Comparison of ENCODE assay signal across 23 mouse cellular contexts in genomic region chr12:98932441-98932840, GRCm38 (mm10).
"Had no signal": no experiment of that assay in that cellular context is flagged by ENCODE, and none has a peak within 500 bp of the region (broad histone marks: within the 10 kb centered on the region; RNA-seq: fewer than 3 reads in every experiment).

No protein-coding gene starts in this region.

- DNase-seq: gastrocnemius, postnatal 14 days; gastrocnemius, postnatal 36 days; heart, adult 11 months; heart, adult 2 months; heart, postnatal 14 days; heart, postnatal 36 days; kidney, adult 11 months; kidney, adult 2 months; kidney, adult 9 months; kidney, postnatal 14 days; kidney, postnatal 36 days; layer of hippocampus, adult 9-11 months; layer of hippocampus, postnatal 36 days; left cerebral cortex, postnatal 4 days had no signal

- H3K27ac ChIP-seq: heart, adult 2 months; heart, embryonic 13.5 days; heart, embryonic 15.5 days; hindbrain, embryonic 13.5 days; hindbrain, embryonic 15.5 days; hindbrain, postnatal 0 days; kidney, embryonic 15.5 days; kidney, postnatal 0 days; limb, embryonic 13.5 days; limb, embryonic 15.5 days had no signal

- H3K4me1 ChIP-seq: heart, embryonic 13.5 days; heart, embryonic 15.5 days; hindbrain, embryonic 13.5 days; hindbrain, embryonic 15.5 days; kidney, embryonic 15.5 days; limb, embryonic 13.5 days; limb, embryonic 15.5 days had no signal

- H3K4me3 ChIP-seq: heart, adult 2 months; heart, embryonic 13.5 days; heart, embryonic 15.5 days; hindbrain, embryonic 13.5 days; hindbrain, embryonic 15.5 days; kidney, embryonic 15.5 days; limb, embryonic 13.5 days; limb, embryonic 15.5 days had no signal
